Mouse (Mus musculus) gastrocnemius, postnatal 36 days (tissue): ENCODE results near the gene Snx30. TPM values are rescaled to one million over a fixed set of nuclear protein-coding genes. Genes with fewer than 3 reads are reported as not detected.

Experiments
- total RNA-seq, 2 experiments: library from RNA; stranded (reverse); gene quantifications; 2 replicates each; pipeline ENCODE4 v1.2.3; 2021

The Snx30 gene
- total RNA-seq, 2 experiments from 2014 or later, result 2.4 to 3.4 TPM

Other genes with a start within 250 kb of the Snx30 start
- 10 to 100 TPM; 55.1 to 61.0 TPM for gene Hsdl2, start 224.3 kb upstream of the Snx30 start, total RNA-seq
- gene E130308A19Rik, start 179.6 kb upstream of the Snx30 start, total RNA-seq, result 1 to 10 TPM; 3.1 to 4.5 TPM
- gene Inip, start 4.3 kb upstream of the Snx30 start, total RNA-seq, result 1 to 10 TPM; 1.9 to 3.9 TPM
- gene Slc46a2, start 109.2 kb downstream of the Snx30 start, total RNA-seq, result under 1 TPM in 1 of 2 experiments, not detected in 1; 0.15 TPM
- gene Mup4, start 154.9 kb downstream of the Snx30 start, total RNA-seq, result not detected
- not detected for gene Mup6, start 158.5 kb downstream of the Snx30 start, total RNA-seq